In genomic region chr14:8641650-8642279, GRCm38 (mm10) we compare ENCODE assay signal across 12 mouse cellular contexts. TPM values are rescaled to one million over a fixed set of nuclear protein-coding genes. Genes with fewer than 3 reads are reported as not detected.
DNase-seq lines count a peak whose midpoint lies in the region; ATAC-seq and TF ChIP-seq lines count a peak whose summit lies in the region.
"Had no signal": no experiment of that assay in that cellular context is flagged by ENCODE, and none has a peak within 500 bp of the region (broad histone marks: within the 10 kb centered on the region; RNA-seq: fewer than 3 reads in every experiment).

No protein-coding gene starts in this region.

- WGBS in embryonic facial prominence, embryonic 14.5 days: 52% methylated on average over 9 of the region's 9 CpGs
- 63% methylated on average over 9 of the region's 9 CpGs for WGBS in embryonic facial prominence, embryonic 10.5 days
- 65% methylated on average over 9 of the region's 9 CpGs for WGBS in midbrain, embryonic 15.5 days
- WGBS in forebrain, postnatal 0 days: 79% methylated on average over 9 of the region's 9 CpGs

- no peak overlapping the region; the same call in 1 of the 2 replicates for H3K27ac ChIP-seq in embryonic facial prominence, embryonic 14.5 days (replicated peaks; ENCODE audit: low read depth, low read length)
- H3K27ac ChIP-seq in embryonic facial prominence, embryonic 10.5 days (replicated peaks): no peak overlapping the region
- no peak overlapping the region for H3K27ac ChIP-seq in midbrain, embryonic 15.5 days
- no peak overlapping the region for H3K27ac ChIP-seq in forebrain, postnatal 0 days (ENCODE audit: low read depth, low read length)
- H3K27ac ChIP-seq: forebrain, embryonic 15.5 days; hindbrain, embryonic 10.5 days; layer of hippocampus, adult 2 months; midbrain, embryonic 12.5 days had no signal

- H3K9ac ChIP-seq in embryonic facial prominence, embryonic 14.5 days (ENCODE audit: low read depth, low read length): no peak overlapping the region
- no peak overlapping the region for H3K9ac ChIP-seq in midbrain, embryonic 15.5 days
- no peak overlapping the region for H3K9ac ChIP-seq in forebrain, postnatal 0 days
- H3K9ac ChIP-seq: forebrain, embryonic 15.5 days; midbrain, embryonic 12.5 days had no signal

- no peak overlapping the region for H3K4me3 ChIP-seq in embryonic facial prominence, embryonic 14.5 days (ENCODE audit: low read depth, low read length)
- H3K4me3 ChIP-seq in embryonic facial prominence, embryonic 10.5 days: no peak overlapping the region
- H3K4me3 ChIP-seq in midbrain, embryonic 15.5 days: no peak overlapping the region
- H3K4me3 ChIP-seq in forebrain, postnatal 0 days (ENCODE audit: low read depth, low read length): no peak overlapping the region
- H3K4me3 ChIP-seq: forebrain, embryonic 15.5 days; hindbrain, embryonic 10.5 days; layer of hippocampus, adult 2 months; midbrain, embryonic 12.5 days had no signal

- H3K9me3 ChIP-seq in embryonic facial prominence, embryonic 14.5 days (ENCODE audit: control insufficient read depth, low read length): no peaks in the 10 kb centered on the region
- no peaks in the 10 kb centered on the region for H3K9me3 ChIP-seq in embryonic facial prominence, embryonic 10.5 days
- H3K9me3 ChIP-seq in midbrain, embryonic 15.5 days: no peaks in the 10 kb centered on the region
- no peaks in the 10 kb centered on the region for H3K9me3 ChIP-seq in forebrain, postnatal 0 days (ENCODE audit: low read length)
- H3K9me3 ChIP-seq: forebrain, embryonic 15.5 days; hindbrain, embryonic 10.5 days; midbrain, embryonic 12.5 days had no signal

- no peak for TF ChIP-seq CTCF in forebrain, postnatal 0 days (IDR thresholded peaks at IDR 0.05; ENCODE audit: low read depth)

- H3K36me3 ChIP-seq in embryonic facial prominence, embryonic 14.5 days (ENCODE audit: control insufficient read depth, insufficient read depth, low read length): no peaks in the 10 kb centered on the region
- H3K36me3 ChIP-seq in embryonic facial prominence, embryonic 10.5 days (replicated peaks): no peaks in the 10 kb centered on the region
- no peaks in the 10 kb centered on the region for H3K36me3 ChIP-seq in midbrain, embryonic 15.5 days (replicated peaks)
- no peaks in the 10 kb centered on the region for H3K36me3 ChIP-seq in forebrain, postnatal 0 days (ENCODE audit: insufficient read depth)
- H3K36me3 ChIP-seq: forebrain, embryonic 15.5 days; hindbrain, embryonic 10.5 days; midbrain, embryonic 12.5 days had no signal

- peak; percentile 27 for DNase-seq in embryonic facial prominence, embryonic 14.5 days (ENCODE audit: low spot score)
- DNase-seq in embryonic facial prominence, embryonic 10.5 days (ENCODE audit: low spot score): no peak
- DNase-seq in retina, postnatal 1 day: peak; percentile 12
- no peak for DNase-seq in retina, embryonic 14.5 days (ENCODE audit: low spot score)
- DNase-seq in lung, postnatal 10 days: peak; percentile 45
- DNase-seq in frontal cortex, postnatal 14 days (ENCODE audit: low spot score in 2 of 2): no peak
- DNase-seq in forebrain, postnatal 0 days: no peak

- no peaks in the 10 kb centered on the region for H3K27me3 ChIP-seq in embryonic facial prominence, embryonic 14.5 days (replicated peaks; ENCODE audit: control insufficient read depth, insufficient read depth, low read length)
- no peaks in the 10 kb centered on the region for H3K27me3 ChIP-seq in embryonic facial prominence, embryonic 10.5 days (replicated peaks; ENCODE audit: low read depth, poor library complexity, severe bottlenecking)
- no peaks in the 10 kb centered on the region for H3K27me3 ChIP-seq in midbrain, embryonic 15.5 days (replicated peaks)
- no peaks in the 10 kb centered on the region for H3K27me3 ChIP-seq in forebrain, postnatal 0 days (ENCODE audit: insufficient read depth, low read length)
- H3K27me3 ChIP-seq: forebrain, embryonic 15.5 days; midbrain, embryonic 12.5 days had no signal

- H3K4me1 ChIP-seq in embryonic facial prominence, embryonic 14.5 days (ENCODE audit: control insufficient read depth, insufficient read depth, low read length): no peaks in the 10 kb centered on the region
- no peaks in the 10 kb centered on the region for H3K4me1 ChIP-seq in embryonic facial prominence, embryonic 10.5 days
- no peaks in the 10 kb centered on the region for H3K4me1 ChIP-seq in midbrain, embryonic 15.5 days
- H3K4me1 ChIP-seq in forebrain, postnatal 0 days (ENCODE audit: insufficient read depth): no peaks in the 10 kb centered on the region
- H3K4me1 ChIP-seq: forebrain, embryonic 15.5 days; hindbrain, embryonic 10.5 days; midbrain, embryonic 12.5 days had no signal

- H3K4me2 ChIP-seq in embryonic facial prominence, embryonic 14.5 days (ENCODE audit: low read depth, low read length): no peak overlapping the region
- H3K4me2 ChIP-seq in midbrain, embryonic 15.5 days: no peak overlapping the region
- H3K4me2 ChIP-seq in forebrain, postnatal 0 days (ENCODE audit: low read depth): no peak overlapping the region
- H3K4me2 ChIP-seq: forebrain, embryonic 15.5 days; midbrain, embryonic 12.5 days had no signal

- no peak for ATAC-seq in embryonic facial prominence, embryonic 14.5 days (ENCODE audit: low read depth)
- ATAC-seq in midbrain, embryonic 15.5 days (replicated peaks): no peak
- ATAC-seq in forebrain, postnatal 0 days: no peak
- ATAC-seq: forebrain, embryonic 15.5 days had no signal

RNA-seq across cellular contexts. Expression of gene 4930452B06Rik, which starts 24.3 kb away (rescaled TPM):
- 10.2 and 11.0 TPM in 2 replicates for polyA plus RNA-seq in embryonic facial prominence, embryonic 14.5 days (2014; fragmentation: Nextera tagmentation; extraction: Ambion mirVana)
- polyA plus RNA-seq in embryonic facial prominence, embryonic 10.5 days (2016; fragmentation: Nextera tagmentation; extraction: Ambion mirVana): 11.1 and 12.7 TPM in 2 replicates
- polyA plus RNA-seq in midbrain, embryonic 15.5 days (2015; fragmentation: Nextera tagmentation; extraction: Ambion mirVana): 6.9 and 7.0 TPM in 2 replicates
- total RNA-seq in forebrain, postnatal 0 days (2014; rRNA removed): 8.3 and 10.9 TPM in 2 replicates
- 7.3 and 9.2 TPM in 2 replicates for polyA plus RNA-seq in forebrain, postnatal 0 days (2015; fragmentation: Nextera tagmentation; extraction: Ambion mirVana)

Comparison
In these comparisons a context has a peak if more than half of its experiments do, and no peak if none do; other contexts are left out.
1. DNase-seq: peak in embryonic facial prominence, embryonic 14.5 days (single experiment), retina, postnatal 1 day (single experiment) and lung, postnatal 10 days (single experiment); none in embryonic facial prominence, embryonic 10.5 days (single experiment), retina, embryonic 14.5 days (single experiment), frontal cortex, postnatal 14 days (0 of 2) and forebrain, postnatal 0 days (single experiment).